Mouse (Mus musculus) C2C12 (cell line): ENCODE data around the gene Ercc6l2.

ENCODE experiments used
- CEBPB ChIP-seq: IDR thresholded peaks from one replicate; pipeline ENCODE4 v1.6.1; 2011; ENCODE audit warnings: low read depth, mild to moderate bottlenecking, control low read depth, moderate library complexity
- CTCF ChIP-seq: IDR thresholded peaks from one replicate; pipeline ENCODE4 v1.5.1; 2011; ENCODE audit not compliant: control insufficient read depth, insufficient read depth, insufficient read length
- FOSL1 ChIP-seq: IDR thresholded peaks from one replicate; pipeline ENCODE4 v1.8.0; 2011; ENCODE audit warnings: mild to moderate bottlenecking, low read length; ENCODE audit not compliant: poor library complexity, insufficient read depth, severe bottlenecking
- MAX ChIP-seq: IDR thresholded peaks from one replicate; pipeline ENCODE4 v1.6.1; 2011; ENCODE audit warnings: mild to moderate bottlenecking, control low read depth
- MYOD1 ChIP-seq: IDR thresholded peaks from one replicate; pipeline ENCODE4 v1.6.1; 2011; ENCODE audit warnings: low read depth; ENCODE audit not compliant: control insufficient read depth, insufficient read length
- MYOG ChIP-seq: IDR thresholded peaks from one replicate; pipeline ENCODE4 v1.6.1; 2011; ENCODE audit not compliant: control insufficient read depth, insufficient read length; ENCODE audit errors: extremely low read depth
- USF1 ChIP-seq: IDR thresholded peaks from one replicate; pipeline ENCODE4 v1.6.1; 2011; ENCODE audit warnings: low read depth, mild to moderate bottlenecking, control low read depth, moderate library complexity

GRCm38 (mm10) chr13:63872585-63873282, 57.7 kb downstream of the Ercc6l2 start:
- TF ChIP-seq MAX (no peak), CTCF (no peak), USF1 (no peak), MYOG (no peak), MYOD1 (no peak), CEBPB (no peak), FOSL1 (no peak)
